Comparison of ENCODE assay signal across 8 mouse cellular contexts in the genomic region with DNA sequence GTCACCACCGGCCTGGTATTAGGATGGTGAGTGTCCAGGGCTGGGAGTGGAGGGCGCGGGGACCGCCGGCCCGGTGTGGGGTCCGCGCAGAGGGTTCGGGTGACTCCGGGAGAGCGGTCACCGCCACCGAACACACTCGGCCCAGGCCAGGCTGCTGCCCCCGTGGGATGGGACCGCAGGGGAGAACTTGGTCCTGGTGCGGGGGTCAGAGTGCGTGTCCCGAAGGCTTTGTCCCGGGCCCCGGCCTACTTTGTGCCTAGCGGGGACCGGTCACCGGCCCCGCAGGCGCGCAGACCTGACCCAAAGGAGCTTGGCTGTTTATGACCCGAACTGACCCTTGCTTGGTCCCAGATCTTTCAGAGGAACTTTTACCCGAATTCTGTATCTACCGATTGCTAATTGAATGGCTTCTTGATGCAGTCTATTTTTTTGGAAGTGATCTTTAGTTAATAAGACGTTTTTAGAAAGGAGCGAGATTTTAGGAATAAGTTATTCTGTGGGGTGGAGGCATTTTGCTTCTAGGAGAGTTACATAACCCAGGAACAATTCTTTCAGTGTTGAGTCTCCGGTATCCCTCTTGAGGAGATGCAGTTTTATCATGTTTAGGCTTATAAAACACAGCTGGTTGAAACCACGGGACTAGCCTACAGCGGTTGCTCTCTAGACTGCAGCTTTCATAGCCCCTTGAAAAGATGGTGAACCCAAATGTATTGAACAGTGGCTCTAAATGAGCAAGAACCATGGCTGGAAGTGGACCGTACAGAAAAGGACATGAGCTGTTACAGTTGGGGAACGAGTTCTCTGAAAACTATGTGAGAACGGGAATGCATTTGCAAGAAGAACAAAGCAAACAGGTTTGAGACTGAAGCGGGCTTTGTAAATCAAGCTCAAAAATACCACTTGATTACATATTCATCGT. TPM values are rescaled to one million over a fixed set of nuclear protein-coding genes. Genes with fewer than 3 reads are reported as not detected.
DNase-seq lines count a peak whose midpoint lies in the region; ATAC-seq and TF ChIP-seq lines count a peak whose summit lies in the region.

No protein-coding gene starts in this region.

- peak; percentile 17 for ATAC-seq in megakaryocyte progenitor cell, adult 5-6 weeks (replicated peaks; ENCODE audit: poor library complexity)

- no peak for TF ChIP-seq POLR2A in cortical plate, adult 2 months (IDR thresholded peaks at IDR 0.05; ENCODE audit: extremely low read depth, insufficient read depth, low read length)

- DNase-seq in embryo, embryonic 10 days (ENCODE audit: low spot score) = peak; percentile 8
- no peak for DNase-seq in embryo, embryonic 9.5 days (ENCODE audit: extremely low spot score)
- peak; percentile 24 for DNase-seq in CD4-positive, CD25-positive, alpha-beta regulatory T cell, adult 2 months (ENCODE audit: low read depth, low spot score)
- DNase-seq in heart, postnatal 4 days = peak; percentile 52
- peak; percentile 18 to 25 for DNase-seq in left cerebral cortex, adult 8-10 months (ENCODE audit: low spot score in 2 of 2)
- no peak for DNase-seq in c-Kit-positive CD71-positive TER-119-positive erythroid progenitor cells, embryonic 14.5 days (ENCODE audit: low spot score)

- peak overlapping the region; percentile 81 for H3K4me3 ChIP-seq in cortical plate, adult 2 months (ENCODE audit: insufficient read depth, low read length)

- peaks cover 1% of the 10 kb centered on the region; the same call in 1 of the 2 replicates for H3K4me1 ChIP-seq in cortical plate, adult 2 months (ENCODE audit: control insufficient read depth, insufficient read depth, low read length)

- peak overlapping the region; percentile 34; the same call in 1 of the 2 replicates for H3K27ac ChIP-seq in cortical plate, adult 2 months (ENCODE audit: insufficient read depth, low read length)

- TF ChIP-seq CTCF in cortical plate, adult 2 months (IDR thresholded peaks at IDR 0.05; ENCODE audit: extremely low read depth, insufficient read depth, low read length) = no peak

RNA-seq across cellular contexts. Expression of a gene that starts 0.7 kb away (rescaled TPM):
- polyA plus RNA-seq in cortical plate, adult 2 months (2012; rRNA removed) = 42.1 and 44.6 TPM in 2 replicates
- total RNA-seq in heart, postnatal 4 days (2021) = 10 to 100 TPM; 26.4 to 26.8 TPM
- 10 to 100 TPM; 31.6 to 38.2 (median 31.9) TPM for total RNA-seq in left cerebral cortex, adult 8-10 months (2022)
- 19.0 and 31.0 TPM in 2 replicates for total RNA-seq in megakaryocyte progenitor cell, adult 5-6 weeks (2015)
- total RNA-seq in megakaryocyte progenitor cell, adult 5-6 weeks (2017) = 18.4 and 19.0 TPM in 2 replicates

RNA-seq across cellular contexts. Expression of a gene that starts 10.6 kb away (rescaled TPM):
- 82.0 and 83.9 TPM in 2 replicates for polyA plus RNA-seq in cortical plate, adult 2 months (2012; rRNA removed)
- 10 to 100 TPM; 53.6 to 54.1 TPM for total RNA-seq in heart, postnatal 4 days (2021)
- 100 to 1,000 TPM; 125 to 141 (median 132) TPM for total RNA-seq in left cerebral cortex, adult 8-10 months (2022)
- 68.2 and 70.6 TPM in 2 replicates for total RNA-seq in megakaryocyte progenitor cell, adult 5-6 weeks (2015)
- 78.9 and 87.3 TPM in 2 replicates for total RNA-seq in megakaryocyte progenitor cell, adult 5-6 weeks (2017)

RNA-seq across cellular contexts. Expression of a gene that starts 44.4 kb away (rescaled TPM):
- 106 and 114 TPM in 2 replicates for polyA plus RNA-seq in cortical plate, adult 2 months (2012; rRNA removed)
- total RNA-seq in heart, postnatal 4 days (2021) = 10 to 100 TPM; 78.8 to 81.1 TPM
- 10 to 100 TPM; 78.6 to 90.2 (median 83.1) TPM for total RNA-seq in left cerebral cortex, adult 8-10 months (2022)
- 125 and 128 TPM in 2 replicates for total RNA-seq in megakaryocyte progenitor cell, adult 5-6 weeks (2015)
- total RNA-seq in megakaryocyte progenitor cell, adult 5-6 weeks (2017) = 59.5 and 62.4 TPM in 2 replicates

RNA-seq across cellular contexts. Expression of a gene that starts 50.0 kb away (rescaled TPM):
- 13.0 and 14.0 TPM in 2 replicates for polyA plus RNA-seq in cortical plate, adult 2 months (2012; rRNA removed)
- 10 to 100 TPM; 76.5 to 84.4 TPM for total RNA-seq in heart, postnatal 4 days (2021)
- total RNA-seq in left cerebral cortex, adult 8-10 months (2022) = 10 to 100 TPM; 24.1 to 31.0 (median 26.4) TPM
- 0.15 TPM in 1 of 2 replicates, not detected in the other for total RNA-seq in megakaryocyte progenitor cell, adult 5-6 weeks (2015)
- 0.10 TPM in 1 of 2 replicates, not detected in the other for total RNA-seq in megakaryocyte progenitor cell, adult 5-6 weeks (2017)

Comparison
In these comparisons a context has a peak if more than half of its experiments do, and no peak if none do; other contexts are left out.
1. DNase-seq: peak in embryo, embryonic 10 days (single experiment), CD4-positive, CD25-positive, alpha-beta regulatory T cell, adult 2 months (single experiment), heart, postnatal 4 days (single experiment) and left cerebral cortex, adult 8-10 months (2 of 2); none in embryo, embryonic 9.5 days (single experiment) and c-Kit-positive CD71-positive TER-119-positive erythroid progenitor cells, embryonic 14.5 days (single experiment).